Mouse (Mus musculus) layer of hippocampus, postnatal 36 days (tissue): Measurements from ENCODE around the gene Atf6b. TPM values are rescaled to one million over a fixed set of nuclear protein-coding genes. Genes with fewer than 3 reads are reported as not detected.

Experiments used
- DNase-seq, 2 experiments: peaks; one replicate each; pipeline ENCODE4 v3.0.0; 2022
- total RNA-seq, 2 experiments: library from RNA; stranded (reverse); gene quantifications; 2 replicates each; pipeline ENCODE4 v1.2.3; 2021

Gene Atf6b
- total RNA-seq, 2 experiments from 2014 or later, result 89.9 to 101 TPM

DNA sequence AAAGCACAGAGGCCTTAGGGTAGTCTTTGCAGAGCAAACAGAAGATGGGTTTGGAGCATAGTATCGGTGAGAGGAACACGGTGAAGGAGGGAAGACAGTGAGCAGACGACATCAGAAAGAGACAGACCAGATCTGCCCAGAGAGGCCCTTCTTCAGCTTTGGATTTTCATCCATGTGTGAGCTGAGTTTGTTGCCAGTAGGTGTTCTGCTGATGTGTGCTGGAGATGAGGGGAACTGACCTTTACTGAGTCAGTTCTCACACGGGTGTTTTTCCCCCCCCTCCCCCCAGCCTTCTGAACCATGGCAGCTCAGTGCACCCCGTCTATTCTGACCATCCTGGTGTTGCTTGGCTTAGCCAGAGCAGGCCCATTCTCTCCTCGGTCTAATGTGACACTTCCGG is 23.3 kb downstream of the Atf6b start, which contains the start of gene Tnxb:
Gene Tnxb, plus strand, starts transcription at position 301 of the 400 bp plus-strand sequence.
- DNase-seq, result no peak

- no peak for DNase-seq
These were observed 24.5 kb downstream of the Atf6b start for GRCm38 (mm10) chr17:34671151-34672066.

- DNase-seq, result no peak
These were observed 25.4 kb downstream of the Atf6b start for GRCm38 (mm10) chr17:34672246-34672792.

GRCm38 (mm10) chr17:34673139-34673538 is 26.2 kb downstream of the Atf6b start:
- DNase-seq, result no peak

DNA sequence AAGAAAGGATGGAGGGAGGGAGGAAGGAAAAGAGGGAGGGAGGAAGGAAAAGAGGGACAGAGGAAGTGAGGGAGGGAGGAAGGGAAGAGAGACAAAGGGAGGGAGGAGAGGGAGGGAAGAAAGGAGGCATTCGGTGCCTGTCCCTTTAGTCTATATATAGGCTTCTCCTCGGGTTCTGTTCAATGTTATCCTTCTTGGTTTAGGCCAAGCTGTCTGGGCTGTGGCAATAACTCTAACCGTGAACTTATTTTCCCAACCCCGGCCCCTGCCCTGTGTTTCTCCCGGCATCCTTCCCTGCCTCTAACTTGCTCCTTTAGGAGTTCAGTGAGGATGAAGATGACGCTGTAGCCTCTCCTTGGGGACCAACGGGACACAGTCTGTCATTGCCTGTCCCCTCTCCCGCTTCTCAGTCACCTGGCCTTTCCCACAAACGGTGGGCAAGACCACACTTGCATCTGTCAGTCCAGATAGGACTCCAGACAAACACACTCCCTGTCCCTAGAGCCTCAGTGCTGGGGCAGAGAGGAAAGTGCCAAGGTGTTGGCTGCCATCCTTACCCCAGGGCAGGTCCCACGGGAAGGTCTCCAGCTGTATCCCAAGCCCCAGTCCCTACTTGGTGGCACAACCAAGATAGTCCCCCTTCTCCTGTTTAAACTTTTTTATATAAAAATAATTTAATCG is 27.7 kb downstream of the Atf6b start:
- no peak for DNase-seq

DNA sequence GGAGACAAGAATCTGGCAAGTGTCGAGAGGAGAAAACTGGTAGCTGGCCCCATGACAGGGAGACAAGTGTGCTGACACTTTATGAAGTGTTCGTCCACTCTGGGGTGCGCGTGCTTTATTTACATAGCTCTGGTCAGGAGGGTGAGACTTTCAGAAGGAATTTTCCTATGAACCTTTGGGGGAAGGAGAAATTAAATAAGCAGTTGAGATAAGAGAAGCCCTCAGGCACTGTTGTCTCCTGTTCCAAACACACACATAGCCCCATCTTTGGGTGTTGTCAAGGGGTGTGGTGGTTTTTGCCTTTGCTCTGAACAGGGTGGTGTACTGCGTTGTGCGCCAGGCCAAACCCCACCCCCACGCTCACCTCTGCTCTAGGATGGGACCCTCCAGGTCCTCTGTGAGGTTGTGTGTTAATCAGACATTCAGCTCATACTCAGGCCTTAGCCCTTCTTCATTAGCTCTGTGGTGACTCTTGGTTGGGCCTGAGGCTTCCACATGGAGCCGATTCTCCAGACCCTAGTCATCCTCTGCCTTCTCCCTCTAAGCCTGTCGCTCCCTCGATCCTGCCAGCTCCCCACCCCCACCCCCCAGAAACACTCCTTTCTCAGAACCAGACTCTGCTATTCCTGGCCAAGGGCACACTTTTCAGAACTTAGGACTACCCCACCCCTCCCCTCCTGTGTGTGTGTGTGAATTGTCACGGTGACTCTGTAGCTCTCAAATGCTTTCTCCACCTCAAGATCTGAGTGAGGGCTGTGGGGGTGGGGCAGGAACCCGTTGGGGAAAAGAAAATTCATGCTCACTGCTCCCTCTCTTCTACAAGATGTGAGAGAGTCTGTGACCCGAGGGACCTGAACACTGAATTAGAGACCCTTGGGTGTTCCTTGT is 28.5 kb downstream of the Atf6b start:
- no peak for DNase-seq

DNA sequence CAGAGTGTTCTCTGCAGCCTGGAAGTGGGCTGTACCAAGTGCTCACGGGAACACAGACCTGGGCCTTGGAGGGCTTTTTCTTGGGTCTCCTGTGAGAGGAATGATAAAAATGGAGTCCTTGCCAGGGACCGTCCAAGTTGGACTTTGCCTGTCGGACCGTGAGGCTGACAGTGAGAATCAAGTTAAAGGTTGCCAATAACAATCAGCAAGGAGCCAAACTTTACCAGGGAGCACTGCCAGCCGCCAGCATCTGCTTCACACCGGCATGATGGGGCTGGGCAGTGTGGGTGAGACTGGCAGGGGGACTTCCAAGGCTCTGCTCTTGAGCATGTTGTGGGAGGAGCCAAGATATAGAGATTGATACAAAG is 29.1 kb downstream of the Atf6b start:
- DNase-seq, result no peak

GRCm38 (mm10) chr17:34676671-34677070 is 29.7 kb downstream of the Atf6b start:
- no peak for DNase-seq

GRCm38 (mm10) chr17:34680191-34680590 is 33.2 kb downstream of the Atf6b start:
- DNase-seq, result no peak

- DNase-seq, result no peak
These were observed 33.7 kb downstream of the Atf6b start for GRCm38 (mm10) chr17:34680621-34681020.

DNA sequence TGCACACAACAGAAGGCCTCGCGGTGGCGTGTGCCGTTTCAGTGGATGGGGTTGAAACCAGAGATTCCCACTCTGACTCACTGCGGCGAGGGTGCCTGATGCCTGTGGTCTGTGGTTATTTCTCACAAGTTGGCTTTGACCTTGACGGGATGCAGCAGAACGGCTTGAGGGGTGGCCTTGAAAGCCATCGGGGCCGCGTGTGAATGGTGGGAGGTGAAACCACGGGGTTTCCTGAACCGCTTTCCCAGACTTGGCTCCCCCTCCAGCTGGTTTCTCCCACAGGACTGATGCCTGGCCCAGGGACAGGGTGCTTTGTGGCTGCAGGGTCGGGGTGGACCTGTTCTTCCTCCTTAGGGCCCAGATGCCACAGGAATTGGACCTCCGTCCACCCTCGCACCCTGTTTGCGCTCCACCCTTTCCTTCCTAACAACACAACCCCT is 34.2 kb downstream of the Atf6b start:
- no peak for DNase-seq

DNA sequence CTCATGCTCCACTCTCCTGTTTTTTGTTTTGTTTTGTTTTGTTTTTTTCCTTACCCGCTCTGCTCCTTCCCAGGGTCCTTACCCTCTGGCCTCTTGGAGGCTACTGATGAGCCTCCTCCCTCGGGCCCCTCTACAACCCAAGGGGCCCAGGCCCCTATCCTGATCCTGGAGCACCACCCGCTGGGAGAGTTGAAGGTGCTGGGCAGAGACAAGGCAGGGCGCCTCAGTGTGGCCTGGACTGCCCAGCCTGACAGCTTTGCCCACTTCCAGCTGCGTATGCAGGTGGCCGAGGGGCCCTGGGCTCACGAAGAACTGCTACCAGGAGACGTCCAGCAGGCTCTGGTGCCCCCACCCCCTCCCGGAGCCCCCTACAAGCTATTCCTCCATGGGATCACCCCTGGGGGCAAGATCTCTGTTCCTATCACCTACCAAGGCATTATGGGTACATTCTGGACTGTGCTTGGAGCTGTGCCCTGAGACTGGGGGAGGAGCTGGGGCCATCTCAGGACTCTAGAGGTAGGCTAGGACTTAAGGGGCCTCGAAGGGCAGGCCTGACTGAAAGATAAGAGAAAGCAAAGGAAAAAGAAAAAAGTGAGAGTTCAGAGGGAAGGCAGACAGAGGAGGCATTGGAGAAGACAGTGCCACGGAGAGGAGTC is 35.1 kb downstream of the Atf6b start:
- no peak for DNase-seq

- DNase-seq, result no peak
These were observed 36.2 kb downstream of the Atf6b start for GRCm38 (mm10) chr17:34683179-34683578.

GRCm38 (mm10) chr17:34683686-34684220 is 36.8 kb downstream of the Atf6b start:
- no peak for DNase-seq

GRCm38 (mm10) chr17:34684253-34684893 is 37.4 kb downstream of the Atf6b start:
- DNase-seq, result no peak

- no peak for DNase-seq
These were observed 38.5 kb downstream of the Atf6b start for GRCm38 (mm10) chr17:34685120-34686110.

- no peak for DNase-seq
These were observed 41.9 kb downstream of the Atf6b start for GRCm38 (mm10) chr17:34688889-34689288.

- DNase-seq, result no peak
These were observed 43.5 kb downstream of the Atf6b start for GRCm38 (mm10) chr17:34690458-34690857.

DNA sequence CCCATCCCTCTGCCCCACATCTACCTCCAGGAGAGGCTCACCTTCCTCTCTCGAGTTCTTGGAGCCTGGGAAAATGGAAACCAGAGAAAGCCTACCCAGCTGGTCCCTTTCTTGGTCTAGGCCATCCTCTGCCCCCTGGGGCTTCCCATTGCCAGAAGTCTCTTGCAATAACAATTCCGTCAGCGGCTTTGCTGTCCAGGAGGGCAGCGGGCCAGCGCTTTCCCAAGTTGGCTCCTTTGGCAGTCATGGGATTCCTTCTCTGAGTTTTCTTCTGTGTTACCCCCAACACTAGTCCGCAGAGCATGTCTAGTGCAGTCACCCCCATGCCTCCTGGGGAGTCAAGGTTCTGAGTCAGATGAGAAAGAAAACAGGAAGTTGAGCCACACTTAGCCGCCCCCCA is 46.0 kb downstream of the Atf6b start:
- DNase-seq, result no peak
